8 mouse cellular contexts compared by ENCODE assay signal in the genomic region with DNA sequence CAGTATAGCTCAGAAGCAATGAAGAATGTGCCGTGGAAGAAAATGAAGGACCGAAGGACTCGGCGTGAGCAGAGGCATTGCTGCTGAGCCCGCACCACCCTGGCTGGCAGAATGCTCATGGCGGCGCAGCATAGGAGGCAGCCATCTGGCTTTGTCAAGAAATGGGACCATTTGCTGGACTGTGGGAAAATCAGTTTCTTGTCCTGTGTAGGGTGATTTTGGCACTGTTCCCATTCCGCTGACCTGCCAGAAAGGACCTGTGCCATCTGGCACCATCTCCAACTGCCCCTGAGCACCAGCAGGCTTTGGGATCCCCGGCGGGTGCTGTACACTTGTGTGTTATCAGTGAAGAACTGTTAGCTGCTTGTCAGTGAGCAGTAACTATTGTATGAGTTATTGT. TPM values are rescaled to one million over a fixed set of nuclear protein-coding genes. Genes with fewer than 3 reads are reported as not detected.
A peak's percentile ranks its signal among the peaks of the same experiment; 100 is the strongest.
DNase-seq lines count a peak whose midpoint lies in the region; ATAC-seq and TF ChIP-seq lines count a peak whose summit lies in the region.

No protein-coding gene starts in this region.

- H3K27ac ChIP-seq in forebrain, embryonic 13.5 days, result peak overlapping the region; percentile 59; the same call in 1 of the 2 replicates
- H3K27ac ChIP-seq in forebrain, embryonic 11.5 days (ENCODE audit: low read depth, low read length), result no peak overlapping the region
- peak overlapping the region; percentile 36 for H3K27ac ChIP-seq in midbrain, embryonic 15.5 days

- TF ChIP-seq CTCF in E14TG2a.4 (conservative IDR thresholded peaks at IDR 0.05; ENCODE audit: low read length), result no peak

- no peak overlapping the region for H3K4me2 ChIP-seq in forebrain, embryonic 13.5 days
- no peak overlapping the region for H3K4me2 ChIP-seq in forebrain, embryonic 11.5 days (ENCODE audit: low read depth, low read length, severe bottlenecking)
- H3K4me2 ChIP-seq in midbrain, embryonic 15.5 days, result no peak overlapping the region

- no peaks in the 10 kb centered on the region for H3K27me3 ChIP-seq in forebrain, embryonic 13.5 days
- H3K27me3 ChIP-seq in forebrain, embryonic 11.5 days (ENCODE audit: control insufficient read depth, insufficient read depth, low read length), result no peaks in the 10 kb centered on the region
- no peaks in the 10 kb centered on the region for H3K27me3 ChIP-seq in E14TG2a.4 (ENCODE audit: insufficient read depth, low read length)
- no peaks in the 10 kb centered on the region for H3K27me3 ChIP-seq in midbrain, embryonic 15.5 days (replicated peaks)

- 82% methylated on average over 10 of the region's 10 CpGs for WGBS in forebrain, embryonic 13.5 days
- WGBS in forebrain, embryonic 11.5 days, result 96% methylated on average over 10 of the region's 10 CpGs
- 78% methylated on average over 10 of the region's 10 CpGs for WGBS in midbrain, embryonic 15.5 days

- peaks cover 10% of the 10 kb centered on the region for H3K4me1 ChIP-seq in forebrain, embryonic 13.5 days
- no peaks in the 10 kb centered on the region for H3K4me1 ChIP-seq in forebrain, embryonic 11.5 days (replicated peaks; ENCODE audit: control insufficient read depth, insufficient read depth, low read length)
- H3K4me1 ChIP-seq in E14TG2a.4 (replicated peaks; ENCODE audit: low read depth, low read length), result peaks cover 8% of the 10 kb centered on the region; the same call in 1 of the 2 replicates
- H3K4me1 ChIP-seq in midbrain, embryonic 15.5 days, result peaks cover 3% of the 10 kb centered on the region; the same call in 1 of the 2 replicates

- peaks cover 40% of the 10 kb centered on the region for H3K36me3 ChIP-seq in forebrain, embryonic 13.5 days (ENCODE audit: poor library complexity, severe bottlenecking)
- no peaks in the 10 kb centered on the region; the same call in 1 of the 2 replicates for H3K36me3 ChIP-seq in forebrain, embryonic 11.5 days (ENCODE audit: control insufficient read depth, insufficient read depth, low read length)
- H3K36me3 ChIP-seq in E14TG2a.4 (ENCODE audit: insufficient read depth, low read length), result peaks cover 23% of the 10 kb centered on the region
- 0 out of 2 replicates have a peak, but pooled peaks cover 5% of the 10 kb centered on the region for H3K36me3 ChIP-seq in midbrain, embryonic 15.5 days (replicated peaks)

- DNase-seq in forebrain, embryonic 11.5 days (ENCODE audit: low spot score), result no peak
- DNase-seq in cerebellum, postnatal 4 days (ENCODE audit: low spot score in 2 of 2), result peak; percentile 42 to 85
- peak; percentile 72 for DNase-seq in kidney, adult 9 months
- no peak for DNase-seq in testis, postnatal 14 days (ENCODE audit: low spot score)

- H3K9ac ChIP-seq in forebrain, embryonic 13.5 days, result no peak overlapping the region
- no peak overlapping the region for H3K9ac ChIP-seq in forebrain, embryonic 11.5 days (ENCODE audit: low read length)
- H3K9ac ChIP-seq in midbrain, embryonic 15.5 days, result no peak overlapping the region

- H3K4me3 ChIP-seq in forebrain, embryonic 13.5 days, result no peak overlapping the region
- H3K4me3 ChIP-seq in forebrain, embryonic 11.5 days (ENCODE audit: low read depth, low read length), result no peak overlapping the region
- H3K4me3 ChIP-seq in E14TG2a.4 (replicated peaks; ENCODE audit: low read length), result peak overlapping the region; percentile 24; the same call in 1 of the 2 replicates
- no peak overlapping the region for H3K4me3 ChIP-seq in midbrain, embryonic 15.5 days

- no peaks in the 10 kb centered on the region for H3K9me3 ChIP-seq in forebrain, embryonic 13.5 days (replicated peaks)
- no peaks in the 10 kb centered on the region for H3K9me3 ChIP-seq in forebrain, embryonic 11.5 days (ENCODE audit: control insufficient read depth, low read length)
- H3K9me3 ChIP-seq in E14TG2a.4 (ENCODE audit: low read length), result no peaks in the 10 kb centered on the region
- H3K9me3 ChIP-seq in midbrain, embryonic 15.5 days, result no peaks in the 10 kb centered on the region

- ATAC-seq in forebrain, embryonic 13.5 days, result peak; percentile 71
- no peak for ATAC-seq in forebrain, embryonic 11.5 days (replicated peaks; ENCODE audit: low FRiP score)
- 0 out of 2 replicates have a peak, but pooled peaks have one; percentile 14 for ATAC-seq in midbrain, embryonic 15.5 days (replicated peaks)
- ATAC-seq in megakaryocyte-erythroid progenitor cell, adult 5-6 weeks (replicated peaks; ENCODE audit: low FRiP score, low TSS enrichment, poor library complexity, severe bottlenecking), result no peak

RNA-seq across cellular contexts. Expression of a gene that starts 52.8 kb away (rescaled TPM):
- 24.1 and 25.2 TPM in 2 replicates for polyA plus RNA-seq in forebrain, embryonic 13.5 days (2015; fragmentation: Nextera tagmentation; extraction: Ambion mirVana)
- 35.7 and 38.5 TPM in 2 replicates for polyA plus RNA-seq in forebrain, embryonic 11.5 days (2014; fragmentation: Nextera tagmentation; extraction: Ambion mirVana)
- polyA plus RNA-seq in midbrain, embryonic 15.5 days (2015; fragmentation: Nextera tagmentation; extraction: Ambion mirVana), result 19.5 and 19.9 TPM in 2 replicates
- total RNA-seq in megakaryocyte-erythroid progenitor cell, adult 5-6 weeks (2014; fragmentation: Nextera tagmentation), result 8.2 and 8.8 TPM in 2 replicates
- total RNA-seq in megakaryocyte-erythroid progenitor cell, adult 5-6 weeks (2017), result 6.2 and 7.5 TPM in 2 replicates

RNA-seq across cellular contexts. Expression of a gene that starts 55.6 kb away (rescaled TPM):
- polyA plus RNA-seq in forebrain, embryonic 13.5 days (2015; fragmentation: Nextera tagmentation; extraction: Ambion mirVana), result 63.8 and 65.1 TPM in 2 replicates
- polyA plus RNA-seq in forebrain, embryonic 11.5 days (2014; fragmentation: Nextera tagmentation; extraction: Ambion mirVana), result 90.8 and 91.6 TPM in 2 replicates
- 85.6 and 86.2 TPM in 2 replicates for polyA plus RNA-seq in midbrain, embryonic 15.5 days (2015; fragmentation: Nextera tagmentation; extraction: Ambion mirVana)
- 2.4 and 6.1 TPM in 2 replicates for total RNA-seq in megakaryocyte-erythroid progenitor cell, adult 5-6 weeks (2014; fragmentation: Nextera tagmentation)
- total RNA-seq in megakaryocyte-erythroid progenitor cell, adult 5-6 weeks (2017), result 7.2 and 16.2 TPM in 2 replicates

Comparison
In these comparisons a context has a peak if more than half of its experiments do, and no peak if none do; other contexts are left out.
1. ATAC-seq: peak in forebrain, embryonic 13.5 days (single experiment) and midbrain, embryonic 15.5 days (single experiment); none in forebrain, embryonic 11.5 days (single experiment) and megakaryocyte-erythroid progenitor cell, adult 5-6 weeks (single experiment).
2. DNase-seq: peak in cerebellum, postnatal 4 days (2 of 2) and kidney, adult 9 months (single experiment); none in forebrain, embryonic 11.5 days (single experiment) and testis, postnatal 14 days (single experiment).